Mouse (Mus musculus) neutrophil, adult 59 days (primary cell): ENCODE data around the gene Ccdc43. TPM values are rescaled to one million over a fixed set of nuclear protein-coding genes. Genes with fewer than 3 reads are reported as not detected.

Experiments used
- total RNA-seq, 2 experiments: library from RNA; stranded (reverse); gene quantifications; 1 replicate in 1 of 2; 2 replicates in 1 of 2; pipeline ENCODE4 v1.2.4; 2023

The Ccdc43 gene
- 10 to 100 TPM; 10.9 to 12.5 TPM for total RNA-seq

GRCm38 (mm10) chr11:102697338-102698017 is at the start of gene Ccdc43:
Ccdc43 (minus strand) TSS chr11:102697782.

GRCm38 (mm10) chr11:102663416-102663815 is 34.2 kb downstream of the Ccdc43 start, which contains the start of gene Meioc:
Meioc (plus strand) TSS chr11:102663716.

Other genes with a start within 250 kb of the Ccdc43 start
- 10 to 100 TPM; 11.8 to 19.6 TPM for gene Itga2b, start 227.7 kb downstream of the Ccdc43 start, total RNA-seq
- 10 to 100 TPM; 28.2 to 30.2 TPM for gene Gpatch8, start 141.4 kb downstream of the Ccdc43 start, total RNA-seq
- gene Gm11627, start 118.3 kb downstream of the Ccdc43 start, total RNA-seq, result not detected
- not detected for gene Fzd2, start 93.4 kb downstream of the Ccdc43 start, total RNA-seq
- gene Meioc, start 34.1 kb downstream of the Ccdc43 start, total RNA-seq, result not detected
- gene Adam11, start 63.7 kb upstream of the Ccdc43 start, total RNA-seq, result 1 to 10 TPM in 1 of 2 experiments, under 1 TPM in 1; 0.13 to 1.3 TPM
- gene Gjc1, start 121.9 kb upstream of the Ccdc43 start, total RNA-seq, result under 1 TPM in 1 of 2 experiments, not detected in 1; 0.16 TPM
- gene Higd1b, start 138.1 kb upstream of the Ccdc43 start, total RNA-seq, result not detected
- 10 to 100 TPM; 57.7 to 64.3 TPM for gene Eftud2, start 183.2 kb upstream of the Ccdc43 start, total RNA-seq
- under 1 TPM in 1 of 2 experiments, not detected in 1; 0.33 TPM for gene Ccdc103, start 183.4 kb upstream of the Ccdc43 start, total RNA-seq
- not detected for gene Fam187a, start 187.4 kb upstream of the Ccdc43 start, total RNA-seq
- 1 to 10 TPM in 1 of 2 experiments, under 1 TPM in 1; 0.18 to 2.4 TPM for gene Gfap, start 203.1 kb upstream of the Ccdc43 start, total RNA-seq
- 10 to 100 TPM; 30.0 to 31.3 TPM for gene Kif18b, start 227.3 kb upstream of the Ccdc43 start, total RNA-seq
- gene C1ql1, start 248.9 kb upstream of the Ccdc43 start, total RNA-seq, result not detected